Mouse (Mus musculus): ENCODE data around the gene 9530053A07Rik.
A peak's percentile ranks its signal among the peaks of the same experiment; 100 is the strongest.
"Not testable (repeated sequence)": the region's sequence is repeated elsewhere in the genome, so short reads cannot be mapped to it uniquely, and the experiment has no call there.

The 9530053A07Rik gene

GRCm38 (mm10) chr7:28129166-28129565, at the start of gene 9530053A07Rik:
TSS of gene 9530053A07Rik (plus strand) at chr7:28129466.
- no peak for DNase-seq

GRCm38 (mm10) chr7:28084215-28084614, 45.1 kb upstream of the 9530053A07Rik start:
- DNase-seq, result no peak

GRCm38 (mm10) chr7:28086236-28086635, 43.0 kb upstream of the 9530053A07Rik start:
- no peak for DNase-seq

- no peak for DNase-seq
Measured at GRCm38 (mm10) chr7:28093541-28093940, 35.7 kb upstream of the 9530053A07Rik start.

GRCm38 (mm10) chr7:28099101-28099500, 30.2 kb upstream of the 9530053A07Rik start:
- no peak for DNase-seq

- DNase-seq, result peak; percentile 74
Measured at GRCm38 (mm10) chr7:28100596-28101590, 28.4 kb upstream of the 9530053A07Rik start.

- DNase-seq, result not testable (repeated sequence)
Measured at GRCm38 (mm10) chr7:28102936-28103335, 26.3 kb upstream of the 9530053A07Rik start.

- peak; percentile 71 for DNase-seq
Measured at GRCm38 (mm10) chr7:28104670-28105069, 24.6 kb upstream of the 9530053A07Rik start.

- DNase-seq, result no peak
Measured at GRCm38 (mm10) chr7:28106241-28106640, 23.0 kb upstream of the 9530053A07Rik start.

GRCm38 (mm10) chr7:28114648-28115047, 14.6 kb upstream of the 9530053A07Rik start:
- no peak for DNase-seq

- peak; percentile 54 for DNase-seq
Measured at GRCm38 (mm10) chr7:28137613-28138012, 8.3 kb downstream of the 9530053A07Rik start.

- DNase-seq, result peak; percentile 81
Measured at GRCm38 (mm10) chr7:28148263-28148662, 19.0 kb downstream of the 9530053A07Rik start.

GRCm38 (mm10) chr7:28149841-28150240, 20.6 kb downstream of the 9530053A07Rik start:
- no peak for DNase-seq

- DNase-seq, result peak; percentile 74
Measured at GRCm38 (mm10) chr7:28151584-28152221, 22.4 kb downstream of the 9530053A07Rik start.

GRCm38 (mm10) chr7:28153595-28153994, 24.3 kb downstream of the 9530053A07Rik start:
- not testable (repeated sequence) for DNase-seq

- DNase-seq, result no peak
Measured at GRCm38 (mm10) chr7:28159292-28159691, 30.0 kb downstream of the 9530053A07Rik start.

GRCm38 (mm10) chr7:28159893-28160292, 30.6 kb downstream of the 9530053A07Rik start:
- DNase-seq, result no peak

GRCm38 (mm10) chr7:28161163-28161749, 32.0 kb downstream of the 9530053A07Rik start:
- DNase-seq, result no peak

- no peak for DNase-seq
Measured at GRCm38 (mm10) chr7:28165406-28165805, 36.1 kb downstream of the 9530053A07Rik start.

- peak; percentile 88 for DNase-seq
Measured at GRCm38 (mm10) chr7:28168320-28169115, 39.3 kb downstream of the 9530053A07Rik start.

GRCm38 (mm10) chr7:28169489-28170422, 40.5 kb downstream of the 9530053A07Rik start, which contains the start of gene Fbl:
TSS of gene Fbl (plus strand) at chr7:28169710.
- DNase-seq, result peak; percentile 95
